Mouse (Mus musculus) CH12.LX (cell line): Measurements from ENCODE around the gene Ddx20. TPM values are rescaled to one million over a fixed set of nuclear protein-coding genes. Genes with fewer than 3 reads are reported as not detected.
A peak's percentile ranks its signal among the peaks of the same experiment; 100 is the strongest.

Experiments
- DNase-seq: peaks from one replicate; pipeline ENCODE4 v3.0.0-alpha.2; 2013; ENCODE audit errors: extremely low read depth
- H3K27ac ChIP-seq: 2 replicates; pipeline ENCODE4 v1.5.1; 2012; ENCODE audit warnings: low read depth, mild to moderate bottlenecking, control low read depth, moderate library complexity; ENCODE audit not compliant: insufficient read depth
- H3K27me3 ChIP-seq: replicated peaks from 2 replicates; pipeline ENCODE3; 2012; ENCODE audit warnings: inconsistent platforms
- H3K36me3 ChIP-seq, 2 experiments: replicated peaks in 1 of 2; 2 replicates each; pipeline versions ENCODE3 to v1.6.1; 2012; ENCODE audit warnings: inconsistent platforms in 1 of 2, low read length in 1 of 2, mild to moderate bottlenecking in 1 of 2, mixed read lengths in 1 of 2, moderate library complexity in 1 of 2; ENCODE audit not compliant: control insufficient read depth in 1 of 2, insufficient read depth in 1 of 2
- H3K4me1 ChIP-seq, 2 experiments: 2 replicates each; pipeline ENCODE4 v1.6.1; 2012; ENCODE audit warnings: inconsistent platforms in 1 of 2, moderate library complexity in 1 of 2; ENCODE audit not compliant: insufficient read depth in 2 of 2, control insufficient read depth in 1 of 2
- H3K4me2 ChIP-seq: 2 replicates; pipeline ENCODE4 v1.6.1; 2012; ENCODE audit warnings: low read depth, mild to moderate bottlenecking, control low read depth; ENCODE audit not compliant: poor library complexity, insufficient read depth, severe bottlenecking
- H3K4me3 ChIP-seq, 3 experiments: fragments of 150-350 bp in 1 of 3; sonication (generic) in 1 of 3; replicated peaks in 1 of 3; 2 replicates each; pipeline versions ENCODE3 to v1.5.1; 2011 to 2012; ENCODE audit warnings: low read depth in 2 of 3, low read length in 2 of 3, mild to moderate bottlenecking in 2 of 3, moderate library complexity in 2 of 3, control low read depth in 1 of 3, improper control_type of control experiment in 1 of 3, inconsistent platforms in 1 of 3, mixed read lengths in 1 of 3; ENCODE audit not compliant: poor library complexity in 1 of 3
- H3K79me2 ChIP-seq: replicated peaks from 2 replicates; pipeline ENCODE4 v1.6.1; 2012; ENCODE audit warnings: mild to moderate bottlenecking, moderate library complexity; ENCODE audit not compliant: control insufficient read depth, poor library complexity, insufficient read depth, severe bottlenecking; ENCODE audit errors: extremely low read depth
- H3K9ac ChIP-seq: 2 replicates; pipeline ENCODE4 v1.6.1; 2012; ENCODE audit warnings: low read depth, mild to moderate bottlenecking, control low read depth, moderate library complexity; ENCODE audit not compliant: insufficient read depth
- H3K9me3 ChIP-seq: replicated peaks from 2 replicates; pipeline ENCODE3; 2012; ENCODE audit warnings: low read length, inconsistent platforms, mixed read lengths
- CHD1 ChIP-seq: IDR thresholded peaks from 2 replicates; pipeline ENCODE4 v1.6.1; 2012; ENCODE audit warnings: low read depth, low read length, improper control_type of control experiment, inconsistent platforms
- CTCF ChIP-seq, 2 experiments: IDR thresholded peaks in 1 of 2; conservative IDR thresholded peaks in 1 of 2; 2 replicates each; pipeline ENCODE4 v1.5.1; 2011 to 2012; ENCODE audit warnings: low read depth in 2 of 2, low read length in 2 of 2, improper control_type of control experiment in 1 of 2, inconsistent platforms in 1 of 2, mild to moderate bottlenecking in 1 of 2, moderate library complexity in 1 of 2
- E2F4 ChIP-seq: IDR thresholded peaks from 2 replicates; pipeline ENCODE4 v1.6.1; 2011; ENCODE audit warnings: low read depth, low read length, improper control_type of control experiment; ENCODE audit not compliant: insufficient replicate concordance
- ELF1 ChIP-seq: IDR thresholded peaks from 2 replicates; pipeline ENCODE4 v1.6.1; 2014; ENCODE audit warnings: low read depth, mild to moderate bottlenecking, inconsistent platforms, low read length, improper control_type of control experiment
- EP300 ChIP-seq: IDR thresholded peaks from 2 replicates; pipeline ENCODE4 v1.6.1; 2011; ENCODE audit warnings: low read length, improper control_type of control experiment
- JUN ChIP-seq: IDR thresholded peaks from 2 replicates; pipeline ENCODE4 v1.6.1; 2011; ENCODE audit warnings: low read depth, mild to moderate bottlenecking, low read length, improper control_type of control experiment, moderate library complexity; ENCODE audit not compliant: insufficient read depth
- KAT2A ChIP-seq: IDR thresholded peaks from 2 replicates; pipeline ENCODE4 v1.6.1; 2012; ENCODE audit warnings: low read length, improper control_type of control experiment, inconsistent platforms; ENCODE audit not compliant: insufficient replicate concordance
- MAX ChIP-seq: IDR thresholded peaks from 2 replicates; pipeline ENCODE4 v1.6.1; 2011; ENCODE audit warnings: low read length, improper control_type of control experiment
- MEF2A ChIP-seq: IDR thresholded peaks from 2 replicates; pipeline ENCODE4 v1.6.1; 2014; ENCODE audit warnings: low read depth, mild to moderate bottlenecking, inconsistent platforms, low read length, improper control_type of control experiment, borderline replicate concordance
- MXI1 ChIP-seq: IDR thresholded peaks from 2 replicates; pipeline ENCODE4 v1.6.1; 2011; ENCODE audit warnings: mild to moderate bottlenecking, low read depth, low read length, improper control_type of control experiment
- MYC ChIP-seq: IDR thresholded peaks from 2 replicates; pipeline ENCODE4 v1.6.1; 2011; ENCODE audit warnings: low read depth, mild to moderate bottlenecking, improper control_type of control experiment, low read length
- NRF1 ChIP-seq: IDR thresholded peaks from 2 replicates; pipeline ENCODE4 v1.6.1; 2014; ENCODE audit warnings: low read depth, mild to moderate bottlenecking, inconsistent platforms, low read length, improper control_type of control experiment, moderate library complexity
- PAX5 ChIP-seq: IDR thresholded peaks from 2 replicates; pipeline ENCODE4 v1.6.1; 2012; ENCODE audit warnings: low read length, inconsistent platforms, mixed read lengths
- POLR2A ChIP-seq: IDR thresholded peaks from 2 replicates; pipeline ENCODE4 v1.6.1; 2011; ENCODE audit warnings: low read depth, mild to moderate bottlenecking, improper control_type of control experiment, low read length
- RAD21 ChIP-seq: IDR thresholded peaks from 2 replicates; pipeline ENCODE4 v1.6.1; 2011; ENCODE audit warnings: low read depth, mild to moderate bottlenecking, low read length, improper control_type of control experiment, moderate library complexity
- SIN3A ChIP-seq: IDR thresholded peaks from 2 replicates; pipeline ENCODE4 v1.6.1; 2012; ENCODE audit warnings: low read length, improper control_type of control experiment, inconsistent platforms
- SMC3 ChIP-seq: IDR thresholded peaks from 2 replicates; pipeline ENCODE4 v1.6.1; 2011; ENCODE audit warnings: low read depth, low read length, improper control_type of control experiment
- TBP ChIP-seq: conservative IDR thresholded peaks from 2 replicates; pipeline ENCODE4 v1.6.1; 2011; ENCODE audit warnings: low read depth, low read length, improper control_type of control experiment
- TCF12 ChIP-seq: IDR thresholded peaks from 2 replicates; pipeline ENCODE4 v1.6.1; 2014; ENCODE audit warnings: low read depth, mild to moderate bottlenecking, inconsistent platforms, low read length, improper control_type of control experiment
- UBTF ChIP-seq: IDR thresholded peaks from 2 replicates; pipeline ENCODE4 v1.6.1; 2012; ENCODE audit warnings: low read depth, mild to moderate bottlenecking, inconsistent platforms, low read length, improper control_type of control experiment, moderate library complexity
- USF1 ChIP-seq: IDR thresholded peaks from 2 replicates; pipeline ENCODE4 v1.6.1; 2014; ENCODE audit warnings: low read depth, mild to moderate bottlenecking, inconsistent platforms, low read length, improper control_type of control experiment
- ZMIZ1 ChIP-seq: IDR thresholded peaks from 2 replicates; pipeline ENCODE4 v1.6.1; 2012; ENCODE audit warnings: low read depth, mild to moderate bottlenecking, inconsistent platforms, low read length, improper control_type of control experiment
- ZNF384 ChIP-seq: IDR thresholded peaks from 2 replicates; pipeline ENCODE4 v1.6.1; 2012; ENCODE audit warnings: low read depth, low read length, improper control_type of control experiment, inconsistent platforms
- dilution Hi-C: fragments of 300-500 bp; cut with MboI; formaldehyde crosslinking; loops from 2 replicates; pipeline ENCODE4 v1.14.3; 2020; ENCODE audit warnings: low sequenced_read_pairs; ENCODE audit not compliant: extremely low pct_unique_long_range_greater_than_20kb, extremely low pct_ligation_motif_present
- in situ Hi-C: fragments of 300-500 bp; cut with MboI; formaldehyde crosslinking; loops from 3 replicates; pipeline ENCODE4 v1.14.3; 2019; ENCODE audit warnings: low sequenced_read_pairs, low pct_ligation_motif_present, low pct_unique_long_range_greater_than_20kb, mixed read lengths
- polyA plus RNA-seq: library from polyadenylated mRNA; unstranded; fragments of >175 nt; gene quantifications from 2 replicates; pipeline ENCODE4 v1.2.1, GENCODE M21; 2012; ENCODE audit warnings: low read depth; ENCODE audit not compliant: insufficient read length
- total RNA-seq, 2 experiments: library from RNA; depleted of rRNA; stranded (reverse); fragments of 300-350 nt in 1 of 2; fragments of >200 nt in 1 of 2; gene quantifications; 2 replicates each; pipeline ENCODE4 v1.2.3; 2012 to 2014

The Ddx20 gene
- total and polyA plus RNA-seq, 3 experiments = 30.8 to 66.5 (median 50.4) TPM

DNA sequence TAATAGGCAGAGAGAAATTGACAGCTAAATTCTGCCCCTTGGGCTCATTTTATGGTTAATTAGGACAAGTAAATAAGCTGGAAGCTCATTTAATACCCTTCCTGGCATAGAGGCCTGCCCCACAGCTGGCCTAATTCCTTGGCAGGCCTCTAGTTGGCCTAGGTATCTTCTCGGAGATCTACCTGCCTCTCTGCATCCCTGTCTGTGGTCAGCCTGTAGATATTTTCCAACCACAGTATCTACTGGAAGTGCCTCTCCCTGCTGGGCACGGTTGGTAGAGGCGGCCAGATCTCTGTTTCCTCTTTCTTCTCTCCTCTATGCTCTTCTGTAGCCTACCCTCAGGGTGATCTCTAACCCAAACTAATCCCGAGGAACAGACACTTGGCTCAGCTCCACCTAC lies 32.6 kb upstream of the Ddx20 start:
- dilution Hi-C loops = no loop called here
- Histone ChIP-seq H3K79me2 (no peaks in the 10 kb centered on the region), H3K4me1 (peaks cover 4 to 45% of the 10 kb centered on the region in 2 experiments; a peak in 3 of 4 replicates), H3K27me3 (no peaks in the 10 kb centered on the region), H3K36me3 (peaks cover 14 to 33% of the 10 kb centered on the region in 2 experiments), H3K4me2 (no peak overlapping the region), H3K9me3 (no peaks in the 10 kb centered on the region), H3K9ac (no peak overlapping the region), H3K27ac (no peak overlapping the region), H3K4me3 (no peak overlapping the region)
- DNase-seq = no peak
- in situ Hi-C loops = loop anchor here (5.0 kb wide), 1 partner anchor 33 kb away; the partner anchor contains the start of gene Ddx20
- TF ChIP-seq MAX (no peak), SMC3 (no peak), USF1 (no peak), E2F4 (no peak), MXI1 (no peak), SIN3A (no peak), MYC (no peak), PAX5 (no peak), CHD1 (no peak), RAD21 (no peak), UBTF (no peak), POLR2A (no peak), TCF12 (no peak)

- H3K79me2 ChIP-seq = no peaks in the 10 kb centered on the region
- H3K27ac ChIP-seq = no peak overlapping the region
- H3K9me3 ChIP-seq = no peaks in the 10 kb centered on the region
- dilution Hi-C loops (no loop called here), in situ Hi-C loops (no loop called here)
- H3K9ac ChIP-seq = no peak overlapping the region
- H3K4me2 ChIP-seq = no peak overlapping the region
- no peak overlapping the region for H3K4me3 ChIP-seq
- H3K27me3 ChIP-seq = no peaks in the 10 kb centered on the region
- TF ChIP-seq MXI1 = no peak
- TF ChIP-seq CTCF (conservative IDR thresholded peaks at IDR 0.05 in 1 of 2, IDR thresholded peaks at IDR 0.05 in 1 of 2; ENCODE audit: low read depth in 2 of 2, low read length in 2 of 2) = peak in 1 of 2 experiments; percentile 24; a peak in 1 of 4 replicates
- peak; percentile 19; the same call in 1 of the 2 replicates for TF ChIP-seq SMC3
- TF ChIP-seq, all 38 proteins: peak for 2
- Histone ChIP-seq H3K4me1 (peaks cover 4 to 45% of the 10 kb centered on the region in 2 experiments; a peak in 3 of 4 replicates), H3K36me3 (peaks cover 10 to 28% of the 10 kb centered on the region in 2 experiments)
- no peak for DNase-seq
Measured at GRCm38 (mm10) chr3:105718746-105719145, 31.4 kb upstream of the Ddx20 start.

DNA sequence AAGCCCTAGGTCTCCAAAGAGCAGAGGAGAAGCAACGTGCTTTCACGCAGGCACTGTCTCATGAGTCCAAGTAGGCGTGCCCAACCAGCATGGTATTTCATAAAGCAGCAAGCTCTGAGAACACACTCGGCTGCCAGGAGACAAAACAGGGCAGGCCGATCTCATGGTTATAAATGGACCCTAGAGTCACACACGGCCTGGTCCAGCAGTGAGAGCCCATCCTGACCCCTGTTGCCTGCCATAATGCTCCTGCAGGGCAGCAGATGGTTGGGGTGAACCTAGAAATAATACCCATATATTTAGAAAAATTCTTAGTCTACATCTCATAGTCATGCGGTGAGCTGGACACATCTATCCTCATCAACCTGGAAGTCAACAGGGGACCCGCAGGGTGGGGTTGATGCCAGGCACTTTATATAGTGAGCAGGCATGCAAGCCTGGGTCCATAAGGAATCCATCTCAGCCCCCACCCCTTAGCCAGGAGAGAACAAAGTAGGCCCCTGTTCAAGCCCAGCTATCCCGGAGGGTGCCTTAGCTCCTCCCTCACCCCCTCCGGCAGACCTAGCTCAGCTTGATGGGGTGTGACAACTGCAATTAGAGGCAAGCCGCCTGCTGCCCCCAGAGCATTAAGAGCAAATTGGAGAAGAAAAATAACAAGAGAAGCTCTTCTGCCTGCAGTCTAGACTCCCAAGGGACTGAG lies 30.6 kb upstream of the Ddx20 start:
- Histone ChIP-seq H3K4me1 (peaks cover 2 to 41% of the 10 kb centered on the region in 2 experiments; a peak in 3 of 4 replicates), H3K4me3 (no peak overlapping the region), H3K36me3 (peaks cover 10 to 24% of the 10 kb centered on the region in 2 experiments), H3K27me3 (no peaks in the 10 kb centered on the region), H3K9me3 (no peaks in the 10 kb centered on the region), H3K4me2 (no peak overlapping the region), H3K9ac (no peak overlapping the region), H3K79me2 (no peaks in the 10 kb centered on the region), H3K27ac (no peak overlapping the region)
- in situ Hi-C loops (no loop called here), dilution Hi-C loops (no loop called here)
- DNase-seq = no peak
- TF ChIP-seq EP300 = no peak
- no peak for TF ChIP-seq TBP
- TF ChIP-seq E2F4 = no peak
- no peak for TF ChIP-seq MXI1
- TF ChIP-seq KAT2A = no peak
- TF ChIP-seq ZNF384 = no peak
- TF ChIP-seq SMC3 = no peak
- TF ChIP-seq MAX = no peak
- TF ChIP-seq RAD21 = no peak
- no peak for TF ChIP-seq ZMIZ1
- TF ChIP-seq PAX5 = no peak
- TF ChIP-seq JUN = no peak
- no peak for TF ChIP-seq MYC
- TF ChIP-seq TCF12 = no peak
- no peak for TF ChIP-seq NRF1
- no peak for TF ChIP-seq ELF1
- no peak for TF ChIP-seq MEF2A
